Mouse (Mus musculus): ENCODE measurements at regions not wholly inside any gene's neighbourhood (a gene's known extent, or its start where the extent isn't known, plus 50 kb on each side); places are given as distances from the start of the nearest gene placed in this dataset.

DNA sequence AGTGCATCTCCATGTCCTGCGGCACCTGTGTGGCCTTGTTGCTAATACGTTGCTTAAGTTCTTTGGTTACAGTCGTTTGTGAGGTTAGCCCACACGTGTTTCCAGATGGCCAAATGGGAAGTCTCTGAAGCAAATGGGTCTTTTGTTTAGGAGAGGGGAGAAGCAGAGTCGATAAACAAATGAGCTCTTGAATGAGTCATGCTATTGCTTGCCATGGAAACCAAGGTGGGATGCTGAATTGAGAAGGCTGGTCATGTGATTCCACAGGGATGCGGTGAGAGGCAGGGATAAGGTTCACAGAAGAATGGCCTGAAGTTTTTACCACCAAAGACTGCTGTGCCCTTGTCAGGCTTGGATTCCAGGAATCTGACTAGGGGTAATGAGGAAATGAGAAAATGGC, 214.8 kb upstream of the Elac2 start:
- no peak for DNase-seq (ENCODE audit: low spot score in 2 of 2)

DNA sequence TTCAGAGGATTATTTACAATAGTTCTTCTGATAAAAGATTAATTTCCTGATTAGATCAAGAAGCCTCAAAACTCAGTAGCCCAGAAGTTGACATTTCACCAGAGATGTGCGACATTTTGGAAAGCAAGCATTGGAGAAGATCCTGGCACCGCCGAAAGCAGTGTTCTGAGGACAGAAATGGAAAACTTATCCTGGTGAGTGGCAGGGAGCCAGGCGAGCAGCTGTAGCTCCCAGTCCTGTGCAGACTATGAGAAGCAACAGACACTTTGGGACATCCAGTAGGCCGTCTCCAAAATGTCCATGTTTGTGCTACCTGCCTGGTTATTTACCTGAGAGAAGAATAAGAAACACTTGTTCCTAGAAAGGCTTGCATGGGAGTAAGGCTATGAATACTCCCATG, 202.1 kb upstream of the Elac2 start:
- DNase-seq (ENCODE audit: low spot score in 2 of 2), result no peak

DNA sequence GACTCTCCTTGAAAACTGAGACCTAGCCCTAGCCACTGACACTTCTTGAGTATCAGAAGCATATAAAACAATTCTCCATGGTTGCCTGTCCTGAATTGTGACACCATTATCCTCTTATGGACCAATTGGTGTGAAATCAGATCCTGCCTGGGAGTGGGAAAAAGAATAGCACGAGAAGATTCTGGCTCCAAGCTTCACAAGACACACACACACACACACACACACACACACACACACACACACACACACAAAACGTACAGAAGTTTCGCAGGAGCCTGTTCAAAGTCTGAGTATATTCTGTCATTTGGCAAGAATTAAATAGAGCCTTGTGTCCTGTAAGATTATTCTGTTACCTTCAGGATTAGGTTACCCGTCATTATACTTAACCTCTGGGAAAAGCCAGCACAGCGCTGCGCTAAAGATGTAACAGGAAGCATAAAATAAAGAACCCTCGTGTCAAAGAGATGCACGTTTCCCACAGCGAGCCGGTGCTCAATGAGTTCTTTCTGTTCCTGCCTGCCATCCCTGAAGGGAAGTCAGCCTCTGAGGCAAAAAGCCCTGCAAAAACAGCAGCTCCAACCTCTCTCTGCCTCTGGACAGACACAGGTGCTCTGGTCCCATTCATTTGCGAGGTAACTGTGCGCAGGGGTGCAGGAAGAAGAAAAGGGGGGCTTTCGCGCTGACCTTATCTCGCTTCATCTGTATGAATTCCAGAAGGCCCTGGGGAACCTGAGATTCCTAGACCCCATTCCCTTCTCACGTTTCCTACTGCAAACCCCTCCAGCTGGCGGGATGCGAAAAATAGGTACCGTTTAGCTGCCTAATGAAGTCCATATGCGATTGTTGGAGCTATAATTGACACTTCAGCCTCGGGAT, 178.4 kb upstream of the Elac2 start:
- DNase-seq (ENCODE audit: low spot score in 2 of 2), result no peak

DNA sequence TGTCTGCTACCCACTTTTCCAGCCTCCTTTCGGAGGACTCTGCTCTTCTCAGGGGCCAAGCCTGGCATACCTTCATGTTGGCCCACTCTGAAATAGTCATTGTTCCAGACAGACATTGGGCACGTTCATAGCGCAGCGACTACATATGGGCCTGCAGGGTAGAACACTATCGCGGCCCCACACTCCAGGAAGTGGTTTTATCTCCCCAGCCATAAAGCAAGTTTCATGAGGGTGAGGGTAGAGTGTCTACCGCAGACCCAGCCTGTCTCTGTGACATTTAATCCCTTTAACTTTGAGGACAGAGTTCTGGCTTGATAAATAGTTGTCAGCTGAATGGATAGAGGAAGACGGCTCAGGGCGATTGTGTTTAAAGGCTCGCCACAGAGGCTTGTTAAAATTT, 177.5 kb upstream of the Elac2 start:
- no peak for DNase-seq (ENCODE audit: low spot score in 2 of 2)

DNA sequence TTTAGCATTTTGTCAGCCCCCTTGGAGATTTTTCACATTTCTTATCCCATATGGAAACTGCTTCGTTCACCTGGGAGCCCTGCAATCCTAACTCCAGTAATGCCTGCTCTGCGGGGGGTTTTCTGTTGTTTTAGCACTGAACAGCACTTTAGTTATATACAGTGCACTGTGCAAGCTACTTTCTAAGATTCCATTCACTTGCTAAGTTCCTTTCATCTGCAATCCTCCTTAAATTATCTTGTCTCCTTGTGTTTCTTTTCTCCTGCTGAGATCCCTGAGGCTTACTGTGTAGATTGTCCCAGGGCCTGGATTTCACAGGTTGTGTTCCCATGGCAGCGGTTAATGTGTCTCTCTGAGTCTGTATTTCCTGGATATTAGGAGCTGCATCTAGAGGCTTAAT, 173.3 kb upstream of the Elac2 start:
- DNase-seq (ENCODE audit: low spot score in 2 of 2), result no peak

DNA sequence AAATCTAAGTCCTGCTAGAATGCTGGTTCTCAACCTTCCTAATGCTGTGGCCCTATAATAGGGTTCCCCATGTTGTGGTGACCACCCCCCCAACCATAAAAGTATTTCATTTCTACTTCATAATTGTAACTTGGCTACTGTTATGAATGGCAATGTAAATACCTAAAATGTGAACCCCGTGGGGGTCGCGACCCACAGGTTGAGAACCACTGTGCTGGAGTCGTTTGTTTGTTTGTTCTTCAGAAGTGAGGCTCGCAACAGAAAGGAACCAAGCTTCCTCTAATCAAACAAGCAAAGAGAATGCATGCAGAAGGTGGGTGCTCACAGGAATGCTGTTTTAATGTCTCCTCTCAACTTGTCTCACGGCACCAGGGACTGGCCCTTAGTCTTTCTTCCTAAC, 166.4 kb upstream of the Elac2 start:
- no peak for DNase-seq (ENCODE audit: low spot score in 2 of 2)

DNA sequence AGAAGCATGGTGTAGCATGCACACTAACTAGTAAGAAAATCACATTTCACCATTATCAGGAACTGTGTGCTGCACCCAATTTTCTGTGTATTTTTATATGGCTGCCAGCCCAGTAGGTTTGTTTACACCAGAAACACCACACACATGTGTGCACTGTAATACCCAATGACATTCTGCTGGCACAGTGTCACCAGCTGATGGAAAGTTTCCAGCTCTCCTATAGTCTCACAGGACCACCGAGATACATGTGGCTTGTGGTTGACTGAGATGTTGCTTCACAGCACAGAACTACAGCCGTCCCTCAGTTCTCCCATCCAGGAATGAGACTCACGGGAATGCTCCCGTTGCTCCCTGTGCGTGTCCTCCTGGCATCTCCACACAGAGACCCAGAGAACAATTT, 149.4 kb upstream of the Elac2 start:
- no peak for DNase-seq (ENCODE audit: low spot score in 2 of 2)

DNA sequence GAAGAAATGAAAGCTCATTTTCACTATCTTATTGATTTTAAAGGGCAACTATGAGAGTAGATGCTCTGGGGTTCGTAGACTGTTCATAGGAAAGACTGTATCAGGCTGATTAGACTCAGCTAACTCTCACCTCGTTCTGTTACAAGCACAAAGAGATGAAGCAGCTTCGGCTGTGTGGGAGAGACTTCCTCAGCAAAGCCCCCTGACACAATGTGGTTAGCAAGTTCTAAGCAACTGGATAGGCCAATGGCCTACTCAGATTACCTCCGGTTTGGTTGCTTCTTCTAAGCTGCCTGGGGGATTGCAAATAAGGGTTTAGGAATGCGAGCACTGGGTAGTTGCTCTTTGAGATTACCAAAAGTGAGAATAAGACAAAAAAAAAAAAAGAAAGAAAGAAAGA, 146.4 kb upstream of the Elac2 start:
- no peak for DNase-seq (ENCODE audit: low spot score in 2 of 2)

DNA sequence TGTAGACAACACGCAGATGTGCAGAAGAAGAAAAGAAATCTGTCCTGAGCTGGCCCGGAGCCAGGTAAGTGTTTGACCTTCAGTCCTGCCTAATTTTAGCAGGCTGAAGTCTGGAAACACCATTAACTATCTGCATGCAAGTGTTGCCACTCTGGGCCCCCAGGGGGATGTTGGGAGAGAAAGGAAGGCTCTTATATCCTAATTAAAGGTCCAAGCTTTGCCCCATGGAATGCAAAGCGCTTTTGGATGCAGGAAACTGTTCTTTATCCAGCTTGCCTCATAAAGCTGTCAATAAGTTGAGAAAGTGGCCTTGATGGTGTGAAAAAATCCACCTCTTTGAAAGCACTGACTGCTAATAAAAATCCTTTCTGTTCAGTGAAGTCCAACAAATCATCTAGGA, 145.1 kb upstream of the Elac2 start:
- DNase-seq (ENCODE audit: low spot score in 2 of 2), result no peak

DNA sequence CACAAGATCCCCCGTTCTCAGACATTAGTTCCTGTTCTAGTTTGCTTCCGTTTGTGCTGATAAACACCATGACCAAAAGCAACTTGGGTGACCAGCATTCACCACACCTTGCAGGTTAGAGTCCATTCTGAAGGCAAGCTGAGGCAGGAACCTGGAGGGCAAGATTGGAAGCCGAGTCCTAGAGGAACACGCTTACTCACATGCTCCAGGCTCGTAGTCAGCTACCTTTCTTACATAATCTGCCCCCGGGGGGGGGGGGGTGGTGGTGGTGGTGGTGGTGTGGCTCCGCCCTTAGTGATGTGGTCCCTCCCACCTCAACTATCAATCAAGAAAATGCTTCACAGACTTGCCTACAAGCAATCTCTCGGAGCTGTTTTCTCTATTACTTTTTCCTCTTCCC, 142.1 kb upstream of the Elac2 start:
- no peak for DNase-seq (ENCODE audit: low spot score in 2 of 2)

DNA sequence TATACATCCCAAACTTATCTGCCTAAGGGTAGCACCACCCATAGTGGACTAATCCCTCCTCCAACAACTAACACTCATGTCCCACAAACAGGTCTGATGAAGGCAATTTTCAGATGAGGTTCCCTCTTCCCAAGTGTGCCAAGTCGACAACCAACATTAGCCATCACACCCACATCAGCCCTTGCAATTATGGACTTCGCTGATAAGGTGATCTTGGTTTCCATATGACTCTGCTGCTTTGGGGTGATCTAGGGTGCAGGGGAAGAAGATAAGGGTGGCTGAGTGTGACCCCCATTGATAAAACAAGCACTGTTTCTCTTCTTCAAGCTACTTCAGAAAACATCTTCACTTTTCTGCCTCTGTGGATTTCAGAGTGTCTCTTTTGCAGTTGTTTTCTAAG, 137.7 kb upstream of the Elac2 start:
- DNase-seq (ENCODE audit: low spot score in 2 of 2), result no peak

DNA sequence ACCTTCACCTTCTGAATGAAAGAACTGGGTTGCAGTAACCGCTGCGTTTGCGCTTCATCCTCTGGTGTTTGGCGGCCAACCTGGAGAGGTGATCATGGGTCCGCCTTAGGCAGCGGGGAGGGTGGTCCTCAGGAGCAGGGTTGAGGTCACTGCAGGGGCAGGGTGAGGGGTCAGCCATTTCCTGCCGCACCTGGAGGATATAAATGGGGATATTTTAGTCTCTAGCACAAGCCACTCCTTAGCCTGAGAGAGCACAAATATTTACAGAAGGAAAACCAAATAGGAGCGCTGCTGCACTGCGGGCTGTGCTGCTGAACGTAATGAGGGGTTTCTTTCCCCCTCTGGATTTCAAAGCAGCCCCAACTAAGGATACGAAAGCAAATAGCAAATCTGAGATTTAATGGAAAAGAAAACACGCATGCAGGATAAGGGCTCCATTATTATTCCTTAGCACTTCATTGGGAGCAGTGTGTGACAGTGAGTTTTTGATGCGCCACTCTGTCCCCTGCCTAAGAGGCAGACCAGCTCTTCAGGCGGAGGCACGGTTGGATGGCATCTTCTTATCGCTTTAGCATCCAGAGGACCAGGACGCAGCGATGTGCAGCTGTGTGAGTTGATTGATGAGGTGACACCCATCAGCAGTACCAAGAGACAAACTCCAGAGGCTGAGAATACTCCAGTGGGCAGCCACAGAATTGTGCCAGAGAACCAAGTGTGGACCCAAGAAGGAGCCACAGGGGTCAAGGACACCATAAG, 135.9 kb upstream of the Elac2 start:
- no peak for DNase-seq (ENCODE audit: low spot score in 2 of 2)

DNA sequence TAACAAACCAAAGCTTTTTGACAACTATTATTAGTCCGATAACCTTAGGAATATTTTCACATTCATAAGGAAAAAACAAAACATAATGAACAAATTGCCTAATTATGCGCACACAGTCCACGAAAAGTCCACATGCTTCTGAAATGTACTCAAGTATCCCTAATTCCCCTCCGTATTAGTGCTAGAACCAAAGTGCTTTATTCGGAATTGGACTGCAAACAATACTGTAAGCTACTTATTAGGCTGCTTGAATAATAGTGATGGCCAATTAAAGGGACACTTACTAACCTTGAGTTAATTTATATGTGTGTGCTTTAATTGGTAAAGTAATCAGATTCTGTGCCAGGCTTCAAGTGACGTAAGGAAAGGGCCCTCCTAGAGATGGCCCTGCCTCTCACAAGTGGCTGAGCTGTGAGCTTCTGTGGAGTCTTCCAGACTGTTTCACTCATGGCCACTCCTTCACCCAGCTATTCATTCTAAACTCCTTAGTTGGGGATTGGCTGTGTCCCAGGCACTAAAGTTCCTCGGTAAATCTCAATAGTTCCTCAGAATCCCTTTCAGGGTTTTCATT, 132.2 kb upstream of the Elac2 start:
- DNase-seq (ENCODE audit: low spot score in 2 of 2), result no peak

DNA sequence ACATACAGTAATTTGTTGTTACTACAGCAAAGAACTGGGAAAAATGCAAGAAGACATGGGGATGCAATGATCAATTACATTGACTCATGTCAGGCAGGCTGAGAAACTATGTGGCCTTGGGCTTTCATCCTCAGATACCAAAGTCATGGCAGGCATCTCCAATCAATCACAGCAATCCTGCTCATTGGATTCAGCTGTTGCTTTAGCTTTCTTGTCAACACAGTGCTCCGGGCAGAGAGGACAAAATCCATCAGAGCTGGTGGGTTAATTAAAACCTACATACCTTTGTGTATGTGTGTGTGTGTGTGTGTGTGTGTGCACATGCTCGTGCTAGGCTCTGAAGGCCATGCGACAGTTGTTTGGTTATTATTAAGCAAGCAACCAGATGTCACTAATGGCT, 119.2 kb upstream of the Elac2 start:
- DNase-seq (ENCODE audit: low spot score in 2 of 2), result no peak

DNA sequence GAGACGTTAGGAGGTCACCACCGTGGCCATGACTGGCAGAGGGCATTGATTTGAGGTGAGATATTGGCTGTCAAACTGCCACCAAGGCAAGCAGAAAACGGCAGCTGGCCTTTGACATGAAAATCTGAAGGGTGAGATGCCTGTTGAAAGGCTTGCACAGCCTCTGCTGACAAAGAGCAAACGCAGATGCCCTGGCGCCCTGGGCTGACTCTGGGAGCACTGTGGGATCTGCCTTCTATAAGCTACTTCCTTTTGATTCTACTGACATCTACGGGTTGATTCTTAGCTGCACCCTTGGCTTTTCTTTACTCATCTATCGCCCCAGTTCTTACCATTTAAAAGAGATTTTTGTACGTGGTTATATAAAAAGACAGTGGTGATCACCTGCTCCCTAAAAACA, 98.2 kb upstream of the Elac2 start:
- no peak for DNase-seq (ENCODE audit: low spot score in 2 of 2)

DNA sequence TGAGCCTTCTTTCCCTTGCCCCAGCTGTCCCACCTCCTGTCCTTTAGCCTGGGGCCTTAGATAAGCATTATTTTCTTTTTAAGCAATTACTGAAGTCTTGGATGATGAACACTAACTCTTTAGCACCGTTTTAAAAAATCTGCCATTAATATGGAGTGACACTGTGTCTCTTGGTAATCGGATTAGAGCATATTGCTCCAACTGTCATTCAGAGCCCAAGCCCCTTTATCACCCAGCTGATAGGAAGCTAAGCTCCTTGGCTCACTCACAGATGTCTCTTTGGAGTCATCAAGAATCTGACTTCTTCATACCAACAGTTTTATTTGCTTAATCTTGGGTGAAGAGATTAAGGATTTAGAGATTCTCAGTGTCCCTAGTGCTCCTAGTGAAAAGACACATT, 94.3 kb upstream of the Elac2 start:
- DNase-seq (ENCODE audit: low spot score in 2 of 2), result no peak

DNA sequence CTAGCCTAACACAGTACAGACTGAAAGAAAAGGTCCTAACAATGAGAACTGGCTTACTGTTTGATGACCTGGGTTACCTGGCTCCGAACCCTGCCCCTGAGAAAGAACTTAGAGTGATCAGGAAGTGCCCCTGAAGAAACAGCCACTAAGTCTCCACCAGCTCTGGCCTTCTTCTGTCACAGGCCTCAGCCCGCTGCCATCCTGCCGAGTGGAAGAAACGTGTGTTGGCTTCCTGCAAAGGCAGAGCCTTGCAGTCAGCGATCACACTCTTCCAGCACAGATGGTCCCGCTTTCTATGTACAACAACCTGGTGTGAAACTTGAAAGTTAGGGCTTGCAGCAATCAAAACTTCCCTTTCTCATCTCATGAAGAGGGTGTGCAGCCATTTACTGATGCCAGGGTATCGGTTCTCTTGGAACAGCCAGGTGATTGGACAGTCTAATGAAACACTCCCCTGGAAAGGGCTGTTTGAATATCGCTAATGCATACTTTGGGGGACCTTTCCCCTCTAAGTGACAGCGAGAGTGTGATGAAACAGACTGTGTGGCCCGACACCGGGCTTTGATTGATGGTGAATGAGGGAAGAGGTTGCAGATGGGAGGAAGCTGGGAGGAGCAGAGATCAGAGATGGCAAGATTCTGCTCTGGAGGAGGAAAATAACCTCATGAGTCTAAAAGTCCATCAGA, 89.4 kb upstream of the Elac2 start:
- no peak for DNase-seq (ENCODE audit: low spot score in 2 of 2)

DNA sequence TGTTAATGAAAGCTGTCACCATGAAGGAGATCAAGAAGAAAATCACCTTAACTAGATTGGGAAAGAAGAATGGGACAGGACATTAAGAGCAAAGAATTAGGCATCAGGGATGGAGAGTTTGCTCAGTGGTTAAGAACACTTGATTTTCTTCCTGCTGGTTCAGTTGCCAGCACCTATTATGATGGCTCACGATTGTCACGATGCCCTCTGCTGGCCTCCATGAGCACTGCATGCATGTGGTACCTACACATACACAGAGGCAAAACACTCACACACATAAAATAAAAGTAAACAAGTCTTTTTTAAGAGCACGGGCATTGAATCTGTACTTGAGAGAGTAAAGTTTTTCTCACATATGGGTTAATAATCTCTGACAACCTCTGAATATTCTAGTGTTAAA, 88.1 kb upstream of the Elac2 start:
- DNase-seq (ENCODE audit: low spot score in 2 of 2), result no peak

DNA sequence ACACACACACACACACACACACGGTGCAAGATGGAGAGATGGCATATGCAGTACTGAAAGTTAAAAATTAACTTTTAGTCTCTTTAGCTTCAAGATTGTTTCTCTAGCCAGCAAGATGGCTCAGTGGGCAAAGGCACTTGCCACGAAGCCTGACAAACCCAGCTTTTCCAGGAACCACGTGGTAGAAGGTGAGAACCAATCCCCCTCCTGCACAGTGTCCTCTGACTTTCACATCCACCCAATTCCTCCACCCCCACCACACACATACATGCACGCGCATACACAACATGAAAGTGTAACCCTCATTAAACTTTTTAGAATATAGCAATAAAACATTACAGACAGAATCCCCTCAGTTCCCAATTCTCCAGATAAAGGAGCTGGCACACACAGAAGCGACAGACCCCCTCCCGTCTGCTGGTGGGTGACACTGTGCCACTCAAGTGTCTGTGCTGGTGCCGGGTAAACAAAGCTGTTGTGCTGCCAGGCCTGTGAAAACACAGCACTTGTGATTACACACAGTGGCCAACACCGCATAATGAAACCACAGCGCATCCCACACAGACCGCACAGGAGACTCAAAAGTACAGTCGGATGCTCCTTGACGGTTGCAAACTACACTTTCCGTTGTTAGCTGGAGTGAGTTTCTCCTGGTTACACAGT, 82.9 kb upstream of the Elac2 start:
- DNase-seq (ENCODE audit: low spot score in 2 of 2), result no peak

DNA sequence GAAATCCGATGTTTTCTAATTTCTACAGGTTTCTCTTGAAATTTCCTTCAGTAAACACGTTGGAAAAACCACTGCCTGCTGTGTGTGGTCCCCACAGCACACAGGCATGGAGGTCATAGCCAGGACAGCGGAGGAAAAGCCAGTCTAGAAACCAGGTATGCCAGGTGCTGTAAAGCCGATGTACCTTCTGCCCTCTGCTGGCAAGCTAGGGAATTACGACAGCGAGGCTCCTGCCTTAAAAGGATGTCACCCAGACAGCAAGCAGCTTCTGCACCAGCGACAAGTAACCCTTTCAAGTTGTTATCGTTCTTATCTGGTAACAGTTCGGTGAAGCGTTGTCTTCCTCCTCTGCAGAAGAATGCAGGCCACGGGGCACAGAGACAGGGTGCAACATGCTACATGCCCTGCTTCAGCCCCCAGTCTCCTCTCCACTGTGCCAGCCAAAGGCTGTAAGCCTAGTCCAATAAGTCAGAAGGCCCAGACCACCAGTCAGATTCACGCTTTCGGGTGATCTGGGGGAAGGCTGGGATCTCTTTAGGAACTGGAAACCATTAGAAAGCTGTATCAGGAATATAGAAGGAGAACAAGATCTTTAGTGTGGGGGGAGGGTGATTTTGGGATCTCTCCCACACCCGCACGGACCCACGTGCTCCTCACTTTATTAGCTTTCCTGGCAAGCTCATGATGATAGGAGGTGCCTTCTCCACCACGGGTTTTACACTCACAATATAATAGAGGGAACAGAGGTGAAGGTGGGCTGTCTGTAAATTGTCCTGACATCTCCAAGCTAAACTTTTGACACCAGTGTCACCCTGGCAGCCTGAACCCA, 79.9 kb upstream of the Elac2 start:
- peak; percentile 35 to 40 for DNase-seq (ENCODE audit: low spot score in 2 of 2)

Measured in adrenal gland, postnatal 4 days (tissue).